Mouse (Mus musculus) spleen, postnatal 36 days (tissue): Measurements from ENCODE around the gene Klhl8.
A peak's percentile ranks its signal among the peaks of the same experiment; 100 is the strongest.

Experiments used
- DNase-seq, 2 experiments: peaks; one replicate each; pipeline ENCODE4 v3.0.0; 2022; ENCODE audit warnings: low spot score in 2 of 2, mixed read lengths in 1 of 2

Klhl8 gene

DNA sequence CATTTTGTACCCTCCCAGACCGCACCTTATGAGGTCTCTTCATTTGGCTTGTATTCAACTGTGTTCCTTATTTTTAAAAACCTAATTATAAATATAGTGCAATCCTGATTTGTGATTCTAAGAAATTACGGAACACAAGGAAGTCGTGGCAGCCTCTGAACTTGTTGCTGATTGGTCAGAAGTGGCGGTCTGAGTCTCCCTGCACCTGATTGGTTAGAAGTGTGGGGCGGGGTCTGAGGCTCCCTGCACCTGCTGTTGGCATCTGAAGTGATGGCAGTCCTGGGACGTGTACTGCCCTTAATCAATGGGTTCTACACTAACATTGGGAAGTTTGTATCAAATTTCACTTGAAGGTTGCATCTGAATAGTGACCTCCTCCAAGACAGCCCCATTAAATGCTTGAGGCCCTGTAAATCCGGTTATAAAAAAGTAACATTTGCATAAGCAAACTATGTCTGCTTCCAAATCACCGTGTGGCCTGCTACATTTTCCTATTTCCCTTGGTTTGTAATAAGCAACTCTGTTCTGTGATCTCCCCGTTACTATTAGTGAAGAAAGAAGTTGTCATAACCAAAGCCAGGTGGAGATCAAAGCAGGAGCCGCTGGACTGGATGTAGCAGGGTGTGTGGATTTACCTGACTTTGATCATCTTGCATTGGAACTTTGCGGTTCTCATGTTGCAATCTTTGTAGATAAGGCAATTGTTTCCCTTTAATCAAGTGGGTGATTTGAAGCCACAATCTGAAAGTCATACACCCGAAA is 5.7 kb upstream of the Klhl8 start:
- DNase-seq, result no peak

DNA sequence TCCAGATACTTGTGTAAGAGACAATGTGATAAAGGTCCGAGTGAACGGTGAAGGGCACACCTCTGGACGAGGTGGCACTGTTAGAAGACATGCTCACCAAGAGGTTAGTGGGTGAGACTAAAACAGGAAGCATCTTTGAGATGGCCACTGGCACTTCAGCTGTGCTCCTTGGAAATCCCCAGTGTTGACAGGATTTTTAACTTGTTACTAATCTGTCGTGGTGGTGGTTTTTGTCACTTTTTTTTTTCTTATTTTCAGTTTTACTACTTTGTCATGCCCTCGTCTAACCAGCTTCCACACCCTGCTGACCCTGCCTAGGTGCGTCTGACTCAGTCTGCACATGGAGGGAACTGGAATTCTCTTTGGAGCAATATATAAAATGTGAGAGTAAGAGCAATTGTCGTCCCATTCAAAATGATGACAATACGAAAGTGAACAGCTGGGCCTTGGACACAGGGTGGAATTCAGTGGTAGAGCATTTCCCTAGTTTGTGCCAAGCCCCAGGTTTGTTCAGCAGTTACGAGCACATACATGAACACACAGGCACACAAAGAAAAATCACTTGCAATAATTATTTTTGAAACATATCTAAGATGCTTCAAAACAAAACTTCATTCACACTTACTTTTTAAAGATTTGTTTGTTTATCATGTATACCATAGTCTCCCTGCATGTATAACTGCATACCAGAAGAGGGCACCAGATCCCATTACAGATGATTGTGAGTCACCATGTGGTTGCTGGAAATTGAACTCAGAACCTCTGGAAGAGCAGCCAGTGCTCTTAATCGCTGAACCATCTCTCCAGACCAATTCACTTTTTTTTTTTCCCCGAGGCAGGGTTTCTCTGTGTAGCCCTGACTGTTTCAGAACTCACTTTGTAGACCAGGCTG is 3.5 kb upstream of the Klhl8 start:
- DNase-seq, result no peak

DNA sequence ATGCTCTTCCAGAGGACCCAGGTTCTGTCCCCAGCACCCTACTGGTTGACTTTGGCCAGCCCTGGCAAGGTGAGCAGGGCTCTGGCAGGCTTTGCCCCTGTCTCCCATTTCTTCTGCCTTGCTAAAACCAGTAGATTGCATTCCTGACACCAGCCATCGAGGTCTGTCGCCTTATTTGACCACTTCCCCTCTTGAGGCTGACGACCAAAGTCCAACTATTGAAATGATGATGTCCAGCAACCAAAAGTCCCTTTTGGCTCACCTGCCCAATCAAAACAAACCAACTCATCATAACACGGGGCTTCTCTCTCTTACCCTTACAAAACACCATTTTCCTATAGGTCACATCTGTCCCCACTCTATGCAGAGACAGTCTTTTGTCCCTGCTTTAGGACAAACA is 2.1 kb upstream of the Klhl8 start:
- no peak for DNase-seq

DNA sequence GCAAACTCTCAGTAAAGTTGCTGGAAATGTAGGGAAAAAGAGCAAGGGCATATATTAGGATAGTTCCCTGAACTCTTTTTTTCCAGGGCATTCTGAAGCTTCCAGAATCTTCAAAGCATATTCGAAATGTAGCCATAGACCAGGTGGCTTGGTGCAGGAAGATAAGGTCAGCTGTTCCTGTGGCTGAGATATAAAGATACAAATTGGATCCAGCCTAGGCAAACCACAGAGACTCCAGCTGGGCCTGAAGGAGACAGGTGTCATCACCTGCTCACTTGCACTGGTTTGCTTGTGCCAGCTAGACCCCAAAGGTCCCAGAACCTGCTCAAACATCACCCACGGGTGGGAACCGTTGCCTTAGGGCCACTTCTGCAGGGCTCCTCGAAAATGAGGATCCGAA is 496 bp upstream of the Klhl8 start:
- no peak for DNase-seq

DNA sequence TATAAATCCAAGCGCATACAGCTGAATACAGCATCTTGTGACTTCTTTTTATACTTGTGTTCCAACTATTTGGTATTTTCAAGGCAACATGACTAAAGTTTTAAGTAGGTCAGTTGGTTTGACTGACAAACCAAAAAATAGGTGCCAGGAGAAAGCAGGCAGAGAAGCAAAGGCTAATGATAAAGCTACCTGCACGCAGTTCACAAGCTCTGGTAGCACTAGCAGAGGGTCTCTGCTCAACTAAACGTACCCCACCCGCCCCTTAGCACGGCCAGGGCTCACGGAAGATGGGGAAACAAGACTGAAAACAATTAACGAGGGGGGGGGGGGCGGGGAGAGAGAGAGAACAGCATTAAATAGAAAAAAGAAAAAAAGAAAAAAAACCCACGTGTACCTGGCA is 903 bp downstream of the Klhl8 start:
- no peak for DNase-seq

DNA sequence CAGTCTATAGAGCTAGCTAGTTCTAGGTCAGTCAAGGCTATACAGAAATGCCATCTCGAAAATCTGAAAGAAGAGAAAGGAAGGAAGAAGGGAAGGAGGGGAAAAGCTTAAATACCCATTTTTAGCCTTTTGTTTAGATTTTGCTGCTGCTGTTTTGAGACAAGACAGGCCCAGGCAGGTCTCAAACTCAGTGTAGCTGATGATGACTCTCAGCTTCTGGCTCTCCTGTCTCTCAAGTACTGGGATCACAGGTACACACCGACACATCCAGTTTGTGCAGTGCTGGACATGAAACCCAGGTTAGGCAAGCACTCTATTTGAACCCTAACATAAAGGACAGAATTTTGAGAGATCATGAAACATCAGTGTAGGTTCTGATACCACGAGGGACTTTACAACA is 1.6 kb downstream of the Klhl8 start:
- DNase-seq, result no peak

DNA sequence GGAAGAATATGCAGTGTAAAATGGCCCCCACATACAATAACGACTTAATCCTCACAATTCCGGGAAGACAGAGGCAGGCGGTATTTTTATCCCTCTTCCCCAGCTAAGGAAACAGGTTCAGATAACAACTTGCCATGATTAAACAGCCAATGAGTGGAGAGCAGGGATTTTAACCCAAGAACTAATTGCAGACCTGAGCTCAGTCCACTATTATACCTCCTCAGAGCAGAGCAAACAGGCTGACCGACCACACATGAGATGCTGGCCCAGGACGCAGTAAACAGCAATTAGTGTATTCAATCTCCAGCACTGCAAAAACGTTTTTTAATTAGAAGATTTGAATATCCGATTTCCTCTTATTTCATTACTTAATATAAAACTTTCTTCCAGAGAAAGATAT is 2.2 kb downstream of the Klhl8 start:
- DNase-seq, result no peak

DNA sequence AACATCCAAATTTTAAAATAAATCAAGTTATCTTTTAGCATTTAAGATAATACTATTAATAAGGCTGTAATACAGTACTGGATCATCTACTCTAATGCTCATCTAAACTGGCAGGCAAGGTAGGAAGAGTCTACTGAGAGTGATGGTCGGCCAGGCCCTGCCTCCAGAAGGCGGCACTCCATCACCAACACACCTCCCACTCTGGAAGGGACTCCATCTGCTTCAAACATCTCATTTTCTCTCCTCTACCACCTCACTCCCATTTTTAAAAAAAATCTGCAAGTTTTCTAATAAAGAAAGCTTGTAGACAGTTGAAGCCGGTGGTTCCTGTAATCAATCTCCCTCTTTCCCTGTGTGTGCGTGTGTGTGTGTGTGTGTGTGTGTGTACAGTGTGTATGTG is 3.2 kb downstream of the Klhl8 start:
- DNase-seq, result no peak

DNA sequence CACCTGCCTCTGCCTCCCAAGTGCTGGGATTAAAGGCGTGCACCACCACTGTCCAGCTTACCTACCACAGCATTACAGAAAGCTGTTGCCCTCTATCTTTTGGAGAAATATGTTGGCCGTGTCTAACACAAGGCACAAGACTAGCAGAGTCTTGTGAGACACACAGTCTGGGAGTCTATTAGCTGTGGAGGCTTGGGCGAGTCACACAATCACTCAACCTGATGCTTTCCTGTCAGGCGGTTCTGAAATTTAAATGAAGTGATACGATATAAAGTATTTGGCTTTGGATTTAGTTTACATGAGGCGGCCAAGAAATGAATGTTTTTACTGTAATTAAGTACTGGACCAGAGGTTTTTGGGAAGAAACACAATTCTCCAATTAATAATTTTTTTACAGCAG is 4.9 kb downstream of the Klhl8 start:
- no peak for DNase-seq

DNA sequence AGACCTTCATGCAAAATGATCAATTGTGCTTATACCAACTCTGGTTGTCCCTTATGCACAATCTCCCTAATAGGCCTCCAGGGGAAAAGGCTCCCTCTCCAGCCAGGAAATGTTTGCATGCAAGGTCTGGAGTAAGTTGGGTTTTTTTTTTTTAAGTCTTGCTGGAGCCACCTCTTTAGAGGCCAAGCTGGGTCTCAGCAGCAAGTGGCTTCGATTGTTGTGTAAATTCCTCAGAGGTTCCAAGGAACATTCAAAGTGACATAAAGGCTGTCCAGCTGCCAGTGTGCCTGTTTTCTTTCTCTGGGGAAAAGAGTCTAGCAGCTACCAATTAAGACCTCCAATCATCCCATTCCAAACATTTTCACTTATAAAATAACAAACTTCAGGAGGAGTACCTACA is 12.7 kb downstream of the Klhl8 start:
- no peak for DNase-seq

- no peak for DNase-seq
These were observed 21.3 kb downstream of the Klhl8 start for GRCm38 (mm10) chr5:103889766-103890165.

GRCm38 (mm10) chr5:103863759-103864158 is 47.3 kb downstream of the Klhl8 start:
- no peak for DNase-seq

DNA sequence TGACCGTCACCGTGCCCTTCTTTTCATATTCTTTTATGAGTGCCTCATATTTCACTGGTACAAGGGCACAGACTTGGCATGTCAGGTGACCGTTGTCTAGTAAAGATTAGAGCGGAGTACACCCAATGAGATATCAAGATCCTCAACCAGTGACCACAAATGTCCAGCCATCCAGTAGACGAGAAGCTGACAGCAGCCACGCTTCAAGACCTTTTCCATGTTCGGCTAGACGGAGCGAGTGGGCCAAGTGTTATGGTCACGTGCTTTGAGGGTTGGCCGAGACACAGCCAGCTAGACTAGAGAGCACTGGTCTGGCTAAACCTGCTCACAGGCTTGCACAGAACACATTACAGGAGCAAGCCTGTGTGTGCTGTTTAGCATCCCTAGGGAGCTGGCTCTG is 50.4 kb downstream of the Klhl8 start:
- DNase-seq, result no peak

GRCm38 (mm10) chr5:103857151-103857550 is 53.9 kb downstream of the Klhl8 start:
- DNase-seq, result no peak

DNA sequence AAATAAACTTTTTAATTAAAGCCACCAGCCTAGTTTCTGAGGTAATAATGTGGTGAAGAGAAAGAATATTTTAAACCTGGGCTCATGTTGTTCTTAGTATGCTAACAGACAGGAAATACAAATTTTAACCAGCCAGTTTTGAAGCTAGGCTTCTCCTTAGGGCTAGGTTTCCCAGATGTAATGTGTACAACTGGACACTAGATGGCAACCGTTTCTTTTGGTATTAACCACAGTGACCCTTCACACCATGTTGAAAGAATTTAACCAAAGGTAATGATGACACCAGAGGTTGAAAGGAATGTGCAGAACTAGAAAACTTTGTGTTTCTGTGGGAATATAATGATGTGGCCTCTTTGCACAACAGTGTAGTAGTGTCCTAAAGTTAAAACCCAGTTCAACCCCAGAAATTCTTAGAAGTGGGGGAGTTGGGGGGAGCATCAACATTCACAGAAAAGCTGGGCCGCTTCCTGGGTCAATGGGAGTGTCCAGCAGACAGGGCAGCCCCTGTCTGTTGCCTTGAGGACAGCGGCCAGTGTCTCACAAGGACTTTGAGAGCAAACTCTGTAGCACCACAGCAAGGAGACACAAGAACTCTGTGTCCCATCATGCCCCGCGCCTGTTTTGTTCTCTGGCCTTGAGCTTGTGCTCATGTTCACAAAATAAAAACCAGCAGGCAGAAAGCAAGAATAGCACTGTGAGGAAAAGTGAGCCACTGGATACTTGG is 54.6 kb downstream of the Klhl8 start:
- DNase-seq, result peak in 1 of 2 experiments; percentile 31

DNA sequence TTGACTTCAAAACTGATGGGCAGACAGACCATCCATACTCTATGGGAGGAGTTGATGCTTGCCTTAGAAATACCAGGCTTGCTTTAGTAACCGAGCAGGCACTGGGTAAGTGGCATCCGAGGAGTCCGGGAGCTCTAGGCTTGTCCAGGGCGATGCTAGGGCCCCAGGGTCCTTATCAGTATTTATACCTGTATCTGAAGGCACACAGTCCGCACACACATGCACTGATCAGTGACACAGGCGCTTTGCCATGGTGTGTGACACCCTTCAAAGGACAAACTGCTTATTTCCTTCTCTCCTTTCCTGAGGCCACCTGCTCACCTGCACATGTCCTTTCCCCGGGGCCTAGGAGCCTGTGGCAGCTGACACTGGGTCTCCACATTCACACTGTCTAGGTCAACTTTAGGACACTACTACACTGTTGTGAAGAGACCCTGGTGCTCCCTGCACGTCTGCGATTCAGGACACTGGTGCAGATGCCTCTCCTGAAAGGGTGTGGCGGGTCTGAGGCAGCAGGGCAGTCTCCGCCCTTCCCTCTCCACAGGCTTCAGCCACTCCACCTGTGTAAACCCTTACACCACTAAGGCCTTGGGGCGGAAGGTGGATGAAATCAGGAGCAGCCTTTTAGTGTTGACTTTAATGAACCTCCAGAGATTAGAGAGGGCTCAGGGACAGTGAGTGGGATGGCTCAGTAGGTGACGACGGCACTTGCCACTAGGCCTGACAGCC is 55.4 kb downstream of the Klhl8 start:
- DNase-seq, result no peak

DNA sequence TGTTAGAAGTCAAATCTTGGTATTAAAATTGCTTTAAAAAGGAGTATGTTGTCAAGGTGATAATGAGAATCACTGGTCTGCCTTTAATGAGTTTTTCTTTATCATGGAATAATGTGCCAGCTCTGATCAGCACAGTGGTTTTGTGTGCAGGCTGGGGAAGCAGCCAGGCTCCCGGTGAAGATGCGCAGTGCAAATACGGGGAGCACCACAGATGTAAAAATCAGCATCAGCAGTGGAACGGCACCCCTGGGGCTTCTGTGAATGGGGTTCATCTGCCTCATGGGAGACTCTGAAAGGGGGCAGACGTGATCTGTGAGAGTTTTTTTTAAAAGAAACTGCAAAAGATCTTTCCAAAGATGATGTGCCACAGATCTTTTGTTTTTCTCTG is 56.3 kb downstream of the Klhl8 start:
- no peak for DNase-seq

DNA sequence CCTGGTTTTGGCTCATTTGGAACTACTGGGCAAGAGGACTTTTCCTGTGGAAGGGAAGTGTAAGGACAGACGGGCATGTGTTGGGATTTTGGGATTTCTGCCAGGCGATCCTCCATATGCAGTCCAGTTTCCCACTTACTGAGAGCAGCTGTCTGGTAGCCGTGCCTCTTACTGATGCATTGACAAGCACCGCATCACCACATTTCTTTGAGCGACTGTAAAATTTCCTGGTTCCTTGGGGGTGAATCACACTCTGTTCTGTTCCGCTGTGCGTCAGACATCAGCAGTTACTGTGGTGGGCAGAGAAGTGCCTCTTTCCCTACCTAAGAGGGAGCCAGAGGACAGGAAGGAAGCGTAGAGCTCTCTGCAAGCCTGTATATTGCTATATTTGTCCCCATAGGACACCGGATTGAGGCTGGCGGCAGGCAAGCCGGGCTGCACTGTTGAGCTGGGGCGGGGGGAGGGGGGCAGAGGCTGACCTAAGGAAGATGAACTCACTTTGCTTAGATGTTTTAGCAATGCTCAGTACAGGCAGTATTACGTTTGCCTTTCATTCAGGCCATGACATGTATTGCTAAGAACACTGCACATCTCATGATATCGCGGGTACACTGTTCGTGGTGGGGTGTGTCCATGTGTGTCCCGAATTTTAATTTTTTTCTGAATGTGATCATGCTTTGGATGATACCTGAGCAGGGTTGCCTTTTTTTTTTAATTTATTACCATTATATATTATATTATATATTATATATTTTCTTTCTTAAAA is 56.8 kb downstream of the Klhl8 start:
- DNase-seq, result no peak

GRCm38 (mm10) chr5:103852756-103853549 is 58.1 kb downstream of the Klhl8 start:
- DNase-seq, result no peak

GRCm38 (mm10) chr5:103848546-103848945 is 62.5 kb downstream of the Klhl8 start:
- DNase-seq, result no peak
